Comparison of ENCODE assay signal across 9 mouse cellular contexts in the genomic region with DNA sequence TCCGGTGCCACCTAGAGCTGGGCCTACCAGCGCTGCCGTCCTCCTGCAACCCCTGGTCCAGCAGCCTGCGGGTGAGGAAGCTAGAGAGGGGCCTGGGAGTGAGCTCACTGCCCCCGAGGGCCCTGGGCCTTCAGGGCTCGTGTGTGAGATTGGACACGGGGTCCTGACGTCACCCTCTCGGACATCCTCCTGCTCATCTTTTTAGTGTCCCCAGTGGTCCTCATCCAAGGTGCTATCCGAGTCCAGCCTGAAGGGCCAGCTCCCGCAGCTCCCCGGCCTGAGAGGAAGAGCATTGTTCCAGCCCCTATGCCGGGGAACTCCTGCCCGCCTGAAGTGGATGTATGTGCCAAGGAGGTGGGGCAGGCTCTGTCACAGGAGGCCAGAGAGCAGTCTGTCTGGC. TPM values are rescaled to one million over a fixed set of nuclear protein-coding genes. Genes with fewer than 3 reads are reported as not detected.
"Had no signal": no experiment of that assay in that cellular context is flagged by ENCODE, and none has a peak within 500 bp of the region (broad histone marks: within the 10 kb centered on the region; RNA-seq: fewer than 3 reads in every experiment).

No protein-coding gene starts in this region.

- H3K27me3 ChIP-seq: limb, embryonic 13.5 days; neural tube, embryonic 15.5 days had no signal

- H3K4me2 ChIP-seq: limb, embryonic 13.5 days; neural tube, embryonic 15.5 days had no signal

- H3K9me3 ChIP-seq: limb, embryonic 13.5 days; midbrain, embryonic 10.5 days; neural tube, embryonic 15.5 days had no signal

- H3K27ac ChIP-seq: limb, embryonic 13.5 days; liver, embryonic 14.5 days; midbrain, embryonic 10.5 days; neural tube, embryonic 15.5 days; stomach, postnatal 0 days had no signal

- DNase-seq: layer of hippocampus, adult 9-11 months; lung, adult 18-20 months had no signal

- H3K4me3 ChIP-seq: limb, embryonic 13.5 days; midbrain, embryonic 10.5 days; myocyte; neural tube, embryonic 15.5 days had no signal

- H3K9ac ChIP-seq: limb, embryonic 13.5 days; liver, embryonic 14.5 days had no signal

RNA-seq across cellular contexts. Expression of a gene that starts 19.6 kb away (rescaled TPM):
- polyA plus RNA-seq: midbrain, embryonic 10.5 days had no signal

RNA-seq across cellular contexts. Expression of a gene that starts 21.4 kb away (rescaled TPM):
- total RNA-seq: liver, adult 2 months had no signal
- polyA plus RNA-seq: myocyte had no signal
